Mouse (Mus musculus): ENCODE data around the gene G430095P16Rik. TPM values are rescaled to one million over a fixed set of nuclear protein-coding genes. Genes with fewer than 3 reads are reported as not detected.
A peak's percentile ranks its signal among the peaks of the same experiment; 100 is the strongest.

Gene G430095P16Rik
- total and polyA plus RNA-seq, 2 experiments from 2014 or later, result 1.1 TPM; not detected in 1

- 6% methylated on average over 44 of the region's 45 CpGs for WGBS
- H3K4me1 ChIP-seq (ENCODE audit: insufficient read depth, low read length), result peaks cover 22% of the 10 kb centered on the region
- H3K4me2 ChIP-seq (ENCODE audit: low read depth, low read length), result peak overlapping the region; percentile 34; the same call in 1 of the 2 replicates
- no peaks in the 10 kb centered on the region for H3K9me3 ChIP-seq (ENCODE audit: low read length)
- TF ChIP-seq CTCF (IDR thresholded peaks at IDR 0.05; ENCODE audit: low read depth), result no peak
- DNase-seq (ENCODE audit: low spot score) (no peak), ATAC-seq (no peak)
- H3K27me3 ChIP-seq (ENCODE audit: insufficient read depth, low read length), result peaks cover 6% of the 10 kb centered on the region
- peak overlapping the region; percentile 37; the same call in 1 of the 2 replicates for H3K9ac ChIP-seq (replicated peaks; ENCODE audit: low read length)
- no peaks in the 10 kb centered on the region for H3K36me3 ChIP-seq (ENCODE audit: insufficient read depth, low read length)
- peak overlapping the region; percentile 10 for H3K4me3 ChIP-seq (ENCODE audit: low read length)
- peak overlapping the region; percentile 79 for H3K27ac ChIP-seq
Measured at GRCm38 (mm10) chr8:84706610-84707266, 16.1 kb upstream of the G430095P16Rik start.

- ATAC-seq (no peak), DNase-seq (ENCODE audit: low spot score) (no peak)
- H3K9me3 ChIP-seq (ENCODE audit: low read length), result no peaks in the 10 kb centered on the region
- no peaks in the 10 kb centered on the region for H3K36me3 ChIP-seq (ENCODE audit: insufficient read depth, low read length)
- no peak overlapping the region for H3K4me3 ChIP-seq (ENCODE audit: low read length)
- TF ChIP-seq CTCF (IDR thresholded peaks at IDR 0.05; ENCODE audit: low read depth), result no peak
- peak overlapping the region; percentile 34 for H3K4me2 ChIP-seq (ENCODE audit: low read depth, low read length)
- 14% methylated on average over 22 of the region's 22 CpGs for WGBS
- H3K9ac ChIP-seq (replicated peaks; ENCODE audit: low read length), result peak overlapping the region; percentile 37; the same call in 1 of the 2 replicates
- H3K27me3 ChIP-seq (ENCODE audit: insufficient read depth, low read length), result peaks cover 5% of the 10 kb centered on the region
- H3K4me1 ChIP-seq (ENCODE audit: insufficient read depth, low read length), result peaks cover 22% of the 10 kb centered on the region
- H3K27ac ChIP-seq, result peak overlapping the region; percentile 79
Measured at GRCm38 (mm10) chr8:84707267-84707883, 15.4 kb upstream of the G430095P16Rik start.

GRCm38 (mm10) chr8:84708071-84708541 lies 14.7 kb upstream of the G430095P16Rik start:
- peaks cover 22% of the 10 kb centered on the region for H3K4me1 ChIP-seq (ENCODE audit: insufficient read depth, low read length)
- H3K9me3 ChIP-seq (ENCODE audit: low read length), result no peaks in the 10 kb centered on the region
- H3K4me3 ChIP-seq (ENCODE audit: low read length), result no peak overlapping the region
- DNase-seq (ENCODE audit: low spot score) (no peak), ATAC-seq (no peak)
- TF ChIP-seq CTCF (IDR thresholded peaks at IDR 0.05; ENCODE audit: low read depth), result no peak
- H3K9ac ChIP-seq (replicated peaks; ENCODE audit: low read length), result peak overlapping the region; percentile 22; the same call in 1 of the 2 replicates
- H3K4me2 ChIP-seq (ENCODE audit: low read depth, low read length), result peak overlapping the region; percentile 34; the same call in 1 of the 2 replicates
- H3K36me3 ChIP-seq (ENCODE audit: insufficient read depth, low read length), result no peaks in the 10 kb centered on the region
- 10% methylated on average over 15 of the region's 15 CpGs for WGBS
- H3K27ac ChIP-seq, result peak overlapping the region; percentile 79
- no peaks in the 10 kb centered on the region for H3K27me3 ChIP-seq (ENCODE audit: insufficient read depth, low read length)

GRCm38 (mm10) chr8:84708774-84709475 lies 13.9 kb upstream of the G430095P16Rik start:
- TF ChIP-seq CTCF (IDR thresholded peaks at IDR 0.05; ENCODE audit: low read depth), result peak; percentile 97
- H3K4me3 ChIP-seq (ENCODE audit: low read length), result no peak overlapping the region
- 4% methylated on average over 12 of the region's 12 CpGs for WGBS
- ATAC-seq, result peak; percentile 74
- H3K4me2 ChIP-seq (ENCODE audit: low read depth, low read length), result no peak overlapping the region
- H3K36me3 ChIP-seq (ENCODE audit: insufficient read depth, low read length), result no peaks in the 10 kb centered on the region
- H3K9me3 ChIP-seq (ENCODE audit: low read length), result no peaks in the 10 kb centered on the region
- peak overlapping the region; percentile 79 for H3K27ac ChIP-seq
- no peak overlapping the region for H3K9ac ChIP-seq (replicated peaks; ENCODE audit: low read length)
- DNase-seq (ENCODE audit: low spot score), result peak; percentile 96
- peaks cover 22% of the 10 kb centered on the region for H3K4me1 ChIP-seq (ENCODE audit: insufficient read depth, low read length)
- H3K27me3 ChIP-seq (ENCODE audit: insufficient read depth, low read length), result no peaks in the 10 kb centered on the region

- TF ChIP-seq CTCF (IDR thresholded peaks at IDR 0.05; ENCODE audit: low read depth), result no peak
- 84% methylated on average over 1 of the region's 1 CpGs for WGBS
- H3K36me3 ChIP-seq (ENCODE audit: insufficient read depth, low read length), result no peaks in the 10 kb centered on the region
- DNase-seq (ENCODE audit: low spot score), result no peak
- no peak for ATAC-seq
- no peak overlapping the region for H3K4me3 ChIP-seq (ENCODE audit: low read length)
- no peak overlapping the region for H3K9ac ChIP-seq (replicated peaks; ENCODE audit: low read length)
- peak overlapping the region; percentile 79 for H3K27ac ChIP-seq
- H3K4me1 ChIP-seq (ENCODE audit: insufficient read depth, low read length), result peaks cover 27% of the 10 kb centered on the region
- H3K4me2 ChIP-seq (ENCODE audit: low read depth, low read length), result no peak overlapping the region
- no peaks in the 10 kb centered on the region for H3K27me3 ChIP-seq (ENCODE audit: insufficient read depth, low read length)
- no peaks in the 10 kb centered on the region for H3K9me3 ChIP-seq (ENCODE audit: low read length)
Measured at GRCm38 (mm10) chr8:84709931-84710330, 12.9 kb upstream of the G430095P16Rik start.

- no peaks in the 10 kb centered on the region for H3K36me3 ChIP-seq (ENCODE audit: insufficient read depth, low read length)
- DNase-seq (ENCODE audit: low spot score) (no peak), ATAC-seq (no peak)
- H3K27ac ChIP-seq, result peak overlapping the region; percentile 77
- H3K9ac ChIP-seq (replicated peaks; ENCODE audit: low read length), result no peak overlapping the region
- H3K4me2 ChIP-seq (ENCODE audit: low read depth, low read length), result no peak overlapping the region
- H3K4me1 ChIP-seq (ENCODE audit: insufficient read depth, low read length), result peaks cover 23% of the 10 kb centered on the region
- H3K4me3 ChIP-seq (ENCODE audit: low read length), result no peak overlapping the region
- H3K9me3 ChIP-seq (ENCODE audit: low read length), result no peaks in the 10 kb centered on the region
- no peaks in the 10 kb centered on the region for H3K27me3 ChIP-seq (ENCODE audit: insufficient read depth, low read length)
- TF ChIP-seq CTCF (IDR thresholded peaks at IDR 0.05; ENCODE audit: low read depth), result no peak
- WGBS, result 28% methylated on average over 3 of the region's 3 CpGs
Measured at GRCm38 (mm10) chr8:84711312-84711711, 11.5 kb upstream of the G430095P16Rik start.

Measured in hindbrain, postnatal 0 days (tissue).